Mouse (Mus musculus) CH12.LX (cell line): ENCODE measurements around the gene St6gal1. TPM values are rescaled to one million over a fixed set of nuclear protein-coding genes. Genes with fewer than 3 reads are reported as not detected.

Source experiments
- DNase-seq: peaks from one replicate; pipeline ENCODE4 v3.0.0-alpha.2; 2013; ENCODE audit errors: extremely low read depth
- H3K27ac ChIP-seq: 2 replicates; pipeline ENCODE4 v1.5.1; 2012; ENCODE audit warnings: low read depth, mild to moderate bottlenecking, control low read depth, moderate library complexity; ENCODE audit not compliant: insufficient read depth
- H3K27me3 ChIP-seq: replicated peaks from 2 replicates; pipeline ENCODE3; 2012; ENCODE audit warnings: inconsistent platforms
- H3K36me3 ChIP-seq, 2 experiments: replicated peaks in 1 of 2; 2 replicates each; pipeline versions ENCODE3 to v1.6.1; 2012; ENCODE audit warnings: inconsistent platforms in 1 of 2, low read length in 1 of 2, mild to moderate bottlenecking in 1 of 2, mixed read lengths in 1 of 2, moderate library complexity in 1 of 2; ENCODE audit not compliant: control insufficient read depth in 1 of 2, insufficient read depth in 1 of 2
- H3K4me1 ChIP-seq, 2 experiments: 2 replicates each; pipeline ENCODE4 v1.6.1; 2012; ENCODE audit warnings: inconsistent platforms in 1 of 2, moderate library complexity in 1 of 2; ENCODE audit not compliant: insufficient read depth in 2 of 2, control insufficient read depth in 1 of 2
- H3K4me2 ChIP-seq: 2 replicates; pipeline ENCODE4 v1.6.1; 2012; ENCODE audit warnings: low read depth, mild to moderate bottlenecking, control low read depth; ENCODE audit not compliant: poor library complexity, insufficient read depth, severe bottlenecking
- H3K4me3 ChIP-seq, 3 experiments: fragments of 150-350 bp in 1 of 3; sonication (generic) in 1 of 3; replicated peaks in 1 of 3; 2 replicates each; pipeline versions ENCODE3 to v1.5.1; 2011 to 2012; ENCODE audit warnings: low read depth in 2 of 3, low read length in 2 of 3, mild to moderate bottlenecking in 2 of 3, moderate library complexity in 2 of 3, control low read depth in 1 of 3, improper control_type of control experiment in 1 of 3, inconsistent platforms in 1 of 3, mixed read lengths in 1 of 3; ENCODE audit not compliant: poor library complexity in 1 of 3
- H3K79me2 ChIP-seq: replicated peaks from 2 replicates; pipeline ENCODE4 v1.6.1; 2012; ENCODE audit warnings: mild to moderate bottlenecking, moderate library complexity; ENCODE audit not compliant: control insufficient read depth, poor library complexity, insufficient read depth, severe bottlenecking; ENCODE audit errors: extremely low read depth
- H3K9ac ChIP-seq: 2 replicates; pipeline ENCODE4 v1.6.1; 2012; ENCODE audit warnings: low read depth, mild to moderate bottlenecking, control low read depth, moderate library complexity; ENCODE audit not compliant: insufficient read depth
- H3K9me3 ChIP-seq: replicated peaks from 2 replicates; pipeline ENCODE3; 2012; ENCODE audit warnings: low read length, inconsistent platforms, mixed read lengths
- BHLHE40 ChIP-seq: IDR thresholded peaks from 2 replicates; pipeline ENCODE4 v1.6.1; 2011; ENCODE audit warnings: mild to moderate bottlenecking, low read depth, low read length, improper control_type of control experiment
- CHD1 ChIP-seq: IDR thresholded peaks from 2 replicates; pipeline ENCODE4 v1.6.1; 2012; ENCODE audit warnings: low read depth, low read length, improper control_type of control experiment, inconsistent platforms
- CHD2 ChIP-seq: IDR thresholded peaks from 2 replicates; pipeline ENCODE4 v1.6.1; 2011; ENCODE audit warnings: low read length, improper control_type of control experiment
- CTCF ChIP-seq, 2 experiments: IDR thresholded peaks in 1 of 2; conservative IDR thresholded peaks in 1 of 2; 2 replicates each; pipeline ENCODE4 v1.5.1; 2011 to 2012; ENCODE audit warnings: low read depth in 2 of 2, low read length in 2 of 2, improper control_type of control experiment in 1 of 2, inconsistent platforms in 1 of 2, mild to moderate bottlenecking in 1 of 2, moderate library complexity in 1 of 2
- E2F4 ChIP-seq: IDR thresholded peaks from 2 replicates; pipeline ENCODE4 v1.6.1; 2011; ENCODE audit warnings: low read depth, low read length, improper control_type of control experiment; ENCODE audit not compliant: insufficient replicate concordance
- ELF1 ChIP-seq: IDR thresholded peaks from 2 replicates; pipeline ENCODE4 v1.6.1; 2014; ENCODE audit warnings: low read depth, mild to moderate bottlenecking, inconsistent platforms, low read length, improper control_type of control experiment
- EP300 ChIP-seq: IDR thresholded peaks from 2 replicates; pipeline ENCODE4 v1.6.1; 2011; ENCODE audit warnings: low read length, improper control_type of control experiment
- ETS1 ChIP-seq: conservative IDR thresholded peaks from 2 replicates; pipeline ENCODE4 v1.6.1; 2012; ENCODE audit warnings: low read depth, mild to moderate bottlenecking, inconsistent platforms, low read length, improper control_type of control experiment, moderate library complexity
- GABPA ChIP-seq: IDR thresholded peaks from 2 replicates; pipeline ENCODE4 v1.6.1; 2012; ENCODE audit warnings: low read depth, low read length, improper control_type of control experiment, inconsistent platforms; ENCODE audit not compliant: insufficient replicate concordance
- HCFC1 ChIP-seq: IDR thresholded peaks from 2 replicates; pipeline ENCODE4 v1.6.1; 2012; ENCODE audit warnings: low read depth, mild to moderate bottlenecking, inconsistent platforms, low read length, improper control_type of control experiment
- IRF4 ChIP-seq: IDR thresholded peaks from 2 replicates; pipeline ENCODE4 v1.6.1; 2014; ENCODE audit warnings: low read depth, mild to moderate bottlenecking, inconsistent platforms, low read length, improper control_type of control experiment
- JUN ChIP-seq: IDR thresholded peaks from 2 replicates; pipeline ENCODE4 v1.6.1; 2011; ENCODE audit warnings: low read depth, mild to moderate bottlenecking, low read length, improper control_type of control experiment, moderate library complexity; ENCODE audit not compliant: insufficient read depth
- JUND ChIP-seq: conservative IDR thresholded peaks from 2 replicates; pipeline ENCODE4 v1.6.1; 2011; ENCODE audit warnings: low read depth, low read length, improper control_type of control experiment
- KAT2A ChIP-seq: IDR thresholded peaks from 2 replicates; pipeline ENCODE4 v1.6.1; 2012; ENCODE audit warnings: low read length, improper control_type of control experiment, inconsistent platforms; ENCODE audit not compliant: insufficient replicate concordance
- MAFK ChIP-seq: IDR thresholded peaks from 2 replicates; pipeline ENCODE4 v1.6.1; 2011; ENCODE audit warnings: low read length, improper control_type of control experiment; ENCODE audit not compliant: insufficient replicate concordance
- MAX ChIP-seq: IDR thresholded peaks from 2 replicates; pipeline ENCODE4 v1.6.1; 2011; ENCODE audit warnings: low read length, improper control_type of control experiment
- MAZ ChIP-seq: IDR thresholded peaks from 2 replicates; pipeline ENCODE4 v1.6.1; 2012; ENCODE audit warnings: low read depth, mild to moderate bottlenecking, inconsistent platforms, low read length, improper control_type of control experiment, moderate library complexity
- MEF2A ChIP-seq: IDR thresholded peaks from 2 replicates; pipeline ENCODE4 v1.6.1; 2014; ENCODE audit warnings: low read depth, mild to moderate bottlenecking, inconsistent platforms, low read length, improper control_type of control experiment, borderline replicate concordance
- MXI1 ChIP-seq: IDR thresholded peaks from 2 replicates; pipeline ENCODE4 v1.6.1; 2011; ENCODE audit warnings: mild to moderate bottlenecking, low read depth, low read length, improper control_type of control experiment
- MYC ChIP-seq: IDR thresholded peaks from 2 replicates; pipeline ENCODE4 v1.6.1; 2011; ENCODE audit warnings: low read depth, mild to moderate bottlenecking, improper control_type of control experiment, low read length
- NELFE ChIP-seq: IDR thresholded peaks from 2 replicates; pipeline ENCODE4 v1.6.1; 2011; ENCODE audit warnings: low read depth, low read length, improper control_type of control experiment
- POLR2A ChIP-seq: IDR thresholded peaks from 2 replicates; pipeline ENCODE4 v1.6.1; 2011; ENCODE audit warnings: low read depth, mild to moderate bottlenecking, improper control_type of control experiment, low read length
- POLR2AphosphoS2 ChIP-seq: IDR thresholded peaks from 2 replicates; pipeline ENCODE4 v1.6.1; 2011; ENCODE audit warnings: low read depth, low read length, improper control_type of control experiment
- RAD21 ChIP-seq: IDR thresholded peaks from 2 replicates; pipeline ENCODE4 v1.6.1; 2011; ENCODE audit warnings: low read depth, mild to moderate bottlenecking, low read length, improper control_type of control experiment, moderate library complexity
- RCOR1 ChIP-seq: conservative IDR thresholded peaks from 2 replicates; pipeline ENCODE4 v1.6.1; 2012; ENCODE audit warnings: low read depth, mild to moderate bottlenecking, inconsistent platforms, low read length, improper control_type of control experiment
- SIN3A ChIP-seq: IDR thresholded peaks from 2 replicates; pipeline ENCODE4 v1.6.1; 2012; ENCODE audit warnings: low read length, improper control_type of control experiment, inconsistent platforms
- SMC3 ChIP-seq: IDR thresholded peaks from 2 replicates; pipeline ENCODE4 v1.6.1; 2011; ENCODE audit warnings: low read depth, low read length, improper control_type of control experiment
- TBP ChIP-seq: conservative IDR thresholded peaks from 2 replicates; pipeline ENCODE4 v1.6.1; 2011; ENCODE audit warnings: low read depth, low read length, improper control_type of control experiment
- TCF12 ChIP-seq: IDR thresholded peaks from 2 replicates; pipeline ENCODE4 v1.6.1; 2014; ENCODE audit warnings: low read depth, mild to moderate bottlenecking, inconsistent platforms, low read length, improper control_type of control experiment
- UBTF ChIP-seq: IDR thresholded peaks from 2 replicates; pipeline ENCODE4 v1.6.1; 2012; ENCODE audit warnings: low read depth, mild to moderate bottlenecking, inconsistent platforms, low read length, improper control_type of control experiment, moderate library complexity
- USF1 ChIP-seq: IDR thresholded peaks from 2 replicates; pipeline ENCODE4 v1.6.1; 2014; ENCODE audit warnings: low read depth, mild to moderate bottlenecking, inconsistent platforms, low read length, improper control_type of control experiment
- USF2 ChIP-seq: conservative IDR thresholded peaks from 2 replicates; pipeline ENCODE4 v1.6.1; 2011; ENCODE audit warnings: low read depth, low read length, improper control_type of control experiment
- ZC3H11A ChIP-seq: IDR thresholded peaks from 2 replicates; pipeline ENCODE4 v1.6.1; 2012; ENCODE audit warnings: low read depth, mild to moderate bottlenecking, inconsistent platforms, low read length, improper control_type of control experiment
- ZKSCAN1 ChIP-seq: IDR thresholded peaks from 2 replicates; pipeline ENCODE4 v1.6.1; 2012; ENCODE audit warnings: low read depth, inconsistent platforms, low read length, improper control_type of control experiment, borderline replicate concordance
- ZMIZ1 ChIP-seq: IDR thresholded peaks from 2 replicates; pipeline ENCODE4 v1.6.1; 2012; ENCODE audit warnings: low read depth, mild to moderate bottlenecking, inconsistent platforms, low read length, improper control_type of control experiment
- ZNF384 ChIP-seq: IDR thresholded peaks from 2 replicates; pipeline ENCODE4 v1.6.1; 2012; ENCODE audit warnings: low read depth, low read length, improper control_type of control experiment, inconsistent platforms
- dilution Hi-C: fragments of 300-500 bp; cut with MboI; formaldehyde crosslinking; loops from 2 replicates; pipeline ENCODE4 v1.14.3; 2020; ENCODE audit warnings: low sequenced_read_pairs; ENCODE audit not compliant: extremely low pct_unique_long_range_greater_than_20kb, extremely low pct_ligation_motif_present
- in situ Hi-C: fragments of 300-500 bp; cut with MboI; formaldehyde crosslinking; loops from 3 replicates; pipeline ENCODE4 v1.14.3; 2019; ENCODE audit warnings: low sequenced_read_pairs, low pct_ligation_motif_present, low pct_unique_long_range_greater_than_20kb, mixed read lengths
- polyA plus RNA-seq: library from polyadenylated mRNA; unstranded; fragments of >175 nt; gene quantifications from 2 replicates; pipeline ENCODE4 v1.2.1, GENCODE M21; 2012; ENCODE audit warnings: low read depth; ENCODE audit not compliant: insufficient read length
- total RNA-seq, 2 experiments: library from RNA; depleted of rRNA; stranded (reverse); fragments of 300-350 nt in 1 of 2; fragments of >200 nt in 1 of 2; gene quantifications; 2 replicates each; pipeline ENCODE4 v1.2.3; 2012 to 2014

St6gal1 gene
- total and polyA plus RNA-seq, 3 experiments: 64.5 to 168 (median 67.8) TPM

DNA sequence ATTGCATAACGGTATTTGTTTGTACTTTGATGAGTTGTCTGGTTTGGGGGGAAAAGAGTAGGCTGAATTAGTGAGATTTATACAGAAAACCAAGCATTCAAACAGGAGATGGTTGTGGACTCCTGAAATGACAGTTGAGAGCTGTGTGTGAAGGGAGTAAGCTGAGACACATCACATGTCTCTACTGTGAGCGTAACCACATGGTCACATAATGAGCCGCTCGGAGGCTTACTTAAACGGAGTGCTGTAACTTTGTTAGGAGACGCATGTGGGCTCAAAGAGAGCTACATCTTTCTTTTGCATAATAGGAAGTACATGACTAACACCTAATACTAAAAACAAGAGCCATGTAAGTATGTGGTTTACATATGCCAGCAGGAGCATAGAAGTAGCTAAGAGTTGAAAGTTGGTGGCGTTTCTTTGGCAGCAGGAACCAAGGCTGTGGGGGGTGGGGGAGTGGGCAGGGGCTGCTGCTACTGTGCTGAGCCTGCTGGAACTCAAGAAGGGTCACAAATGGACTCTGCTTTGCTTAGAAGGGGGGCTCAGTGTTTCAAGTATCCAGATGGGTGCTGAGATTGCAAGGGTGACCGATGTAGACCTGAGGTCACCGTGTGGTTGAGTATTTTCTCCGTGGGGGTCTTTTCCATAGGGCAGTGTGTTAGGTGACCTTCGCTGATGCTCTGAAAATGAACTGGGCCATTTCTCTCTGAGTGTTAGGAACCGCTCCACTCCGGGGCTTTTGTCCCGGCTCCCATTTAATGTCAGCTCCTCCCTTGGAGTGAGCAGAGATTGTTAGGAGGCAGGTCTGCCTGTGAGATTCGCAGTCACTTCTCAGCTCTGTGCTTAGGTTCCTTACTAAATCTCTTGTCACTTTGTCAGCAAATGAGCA is 26.3 kb downstream of the St6gal1 start:
- Histone ChIP-seq H3K4me2 (peak overlapping the region; percentile 88), H3K27me3 (no peaks in the 10 kb centered on the region), H3K9me3 (no peaks in the 10 kb centered on the region), H3K4me3 (no peak overlapping the region), H3K4me1 (peaks cover 22 to 62% of the 10 kb centered on the region in 2 experiments), H3K9ac (peak overlapping the region; percentile 55), H3K27ac (peak overlapping the region; percentile 67), H3K36me3 (peaks cover 0 to 17% of the 10 kb centered on the region in 2 experiments), H3K79me2 (no peaks in the 10 kb centered on the region)
- peak; percentile 91 for DNase-seq
- in situ Hi-C loops: no loop called here
- dilution Hi-C loops: no loop called here
- TF ChIP-seq RAD21 (no peak; the same call in none of the 2 replicates), GABPA (no peak), USF2 (peak; percentile 35), MYC (peak; percentile 99), BHLHE40 (peak; percentile 95), ETS1 (peak; percentile 93), TCF12 (peak; percentile 88), NELFE (peak; percentile 36; the same call in 1 of the 2 replicates), MAZ (0 out of 2 replicates have a peak, but pooled peaks have one; percentile 73), CHD1 (peak; percentile 92), JUND (peak; percentile 79), MAX (peak; percentile 99), ZKSCAN1 (no peak), JUN (peak; percentile 73), E2F4 (0 out of 2 replicates have a peak, but pooled peaks have one; percentile 49), ZC3H11A (no peak), POLR2A (peak; percentile 60; the same call in 1 of the 2 replicates), ZMIZ1 (no peak), MEF2A (peak; percentile 83), MXI1 (peak; percentile 98), RCOR1 (peak; percentile 73; the same call in 1 of the 2 replicates), SMC3 (0 out of 2 replicates have a peak, but pooled peaks have one; percentile 1), USF1 (peak; percentile 60), CHD2 (peak; percentile 36; the same call in 1 of the 2 replicates), EP300 (peak; percentile 89), POLR2AphosphoS2 (no peak), ELF1 (peak; percentile 32; the same call in 1 of the 2 replicates), CTCF (conservative IDR thresholded peaks at IDR 0.05 in 1 of 2, IDR thresholded peaks at IDR 0.05 in 1 of 2; ENCODE audit: low read depth in 2 of 2, low read length in 2 of 2) (no peak), HCFC1 (no peak; the same call in 1 of the 2 replicates), MAFK (no peak), ZNF384 (peak; percentile 43; the same call in 1 of the 2 replicates), IRF4 (peak; percentile 88; the same call in 1 of the 2 replicates), SIN3A (peak; percentile 93), UBTF (no peak), KAT2A (no peak), TBP (peak; percentile 67)
